Mouse (Mus musculus) kidney, adult 8-10 months (tissue): ENCODE measurements around the gene Tex26.

Experiments
- DNase-seq, 2 experiments: peaks; one replicate each; pipeline ENCODE4 v3.0.0; 2022

Gene Tex26

DNA sequence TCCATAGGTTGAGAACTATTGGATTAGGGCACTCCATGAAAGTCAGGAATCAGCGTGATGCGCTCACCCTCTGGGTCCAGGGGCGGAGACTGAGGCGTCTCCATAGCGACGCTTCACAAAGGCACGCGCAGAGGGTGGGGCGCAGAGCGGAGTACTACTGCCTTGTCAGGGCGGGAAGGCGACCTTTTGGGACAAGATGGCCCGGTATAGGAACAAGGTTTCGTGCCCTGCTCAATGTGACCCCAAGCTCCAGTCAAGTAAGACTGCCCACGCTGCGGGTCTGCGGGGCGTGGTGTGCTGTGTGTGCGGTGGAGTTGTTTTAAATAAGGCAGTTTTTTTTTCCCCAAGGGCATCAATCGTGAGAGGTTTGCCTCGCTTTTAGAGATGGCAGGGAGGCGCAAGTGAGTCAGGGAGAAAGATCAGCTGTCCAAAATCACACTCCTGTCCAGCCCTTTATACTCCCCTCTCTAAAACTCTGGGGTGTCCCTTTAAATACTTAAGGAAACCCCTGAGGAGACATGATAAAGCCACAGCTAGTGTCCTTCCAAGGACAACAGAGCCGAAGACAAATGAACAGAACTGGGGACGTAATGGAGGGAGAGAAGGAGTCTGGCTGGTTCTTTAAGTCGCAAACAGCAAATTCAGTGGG lies at the start of gene Tex26:
Gene Tex26 (plus strand): TSS at position 130 of the 649 bp plus-strand sequence.
- no peak for DNase-seq

DNA sequence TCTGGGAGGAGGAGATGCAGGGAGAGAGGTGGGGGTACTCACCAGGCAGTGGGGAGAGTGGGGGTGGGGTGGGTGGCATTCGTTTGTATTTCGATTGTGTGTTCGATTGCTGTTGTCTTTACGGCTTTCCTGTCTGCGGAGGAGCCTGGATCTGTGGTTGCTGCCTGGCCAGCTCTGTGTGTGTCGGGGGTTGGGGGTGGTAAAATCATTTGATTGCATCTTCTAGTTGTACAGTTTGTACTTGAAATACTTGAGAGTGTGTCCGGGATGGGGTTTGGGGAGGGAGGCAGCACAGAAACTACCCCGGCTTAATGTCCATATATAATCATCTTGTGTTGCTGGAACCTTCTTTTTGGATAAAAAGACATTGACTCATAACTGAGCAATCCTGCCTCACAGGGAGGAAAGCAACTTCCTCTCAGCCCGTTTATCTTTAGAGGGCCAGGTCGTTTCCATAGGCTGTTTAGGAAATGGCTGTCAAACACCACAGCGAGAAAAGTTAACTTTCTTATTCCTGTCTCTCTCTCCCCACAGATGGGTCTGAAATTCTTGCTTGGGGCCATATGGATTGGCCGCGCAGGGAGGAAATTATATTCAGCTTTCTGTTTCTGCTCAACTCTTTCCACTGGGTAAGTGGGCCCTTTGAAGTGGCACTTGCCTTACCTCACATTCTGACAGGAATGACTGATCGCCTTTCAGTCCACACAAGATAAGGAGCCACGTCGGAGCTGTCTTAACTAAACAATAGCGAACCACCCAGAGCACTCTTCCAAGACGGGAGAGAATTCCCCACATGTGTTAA lies 47.7 kb upstream of the Tex26 start:
- no peak for DNase-seq

GRCm38 (mm10) chr5:149392420-149392988 lies 47.0 kb upstream of the Tex26 start:
- no peak for DNase-seq

DNA sequence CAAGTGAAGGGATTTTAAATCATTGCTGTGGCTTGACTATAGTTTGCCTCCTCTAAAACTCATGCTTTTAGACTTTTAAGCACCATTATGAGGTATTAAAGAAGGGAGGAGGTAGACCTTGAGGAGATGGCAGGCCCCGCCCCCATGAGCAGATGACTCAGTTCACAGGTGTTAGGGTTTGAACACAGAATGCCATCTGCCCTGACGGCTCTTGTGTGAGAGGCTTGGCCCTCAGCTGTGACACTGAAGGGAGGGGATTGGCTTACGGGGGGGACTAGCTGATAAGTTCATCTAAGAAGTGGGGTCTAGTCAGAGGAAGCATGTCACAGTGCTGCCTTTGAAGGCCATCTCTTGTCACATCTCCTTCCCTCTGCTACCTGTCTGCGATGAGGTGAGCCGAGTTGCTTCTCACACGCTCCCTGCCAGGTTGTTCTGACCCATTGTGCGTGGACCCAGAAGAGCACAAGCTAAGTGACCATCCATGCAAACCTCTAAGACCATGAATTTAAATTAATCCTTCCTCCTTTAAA lies 37.9 kb upstream of the Tex26 start:
- DNase-seq: no peak

GRCm38 (mm10) chr5:149402029-149402428 lies 37.4 kb upstream of the Tex26 start:
- DNase-seq: no peak

GRCm38 (mm10) chr5:149403386-149403785 lies 36.1 kb upstream of the Tex26 start:
- DNase-seq: no peak

- no peak for DNase-seq
Observed at GRCm38 (mm10) chr5:149404710-149405109, 34.8 kb upstream of the Tex26 start.

DNA sequence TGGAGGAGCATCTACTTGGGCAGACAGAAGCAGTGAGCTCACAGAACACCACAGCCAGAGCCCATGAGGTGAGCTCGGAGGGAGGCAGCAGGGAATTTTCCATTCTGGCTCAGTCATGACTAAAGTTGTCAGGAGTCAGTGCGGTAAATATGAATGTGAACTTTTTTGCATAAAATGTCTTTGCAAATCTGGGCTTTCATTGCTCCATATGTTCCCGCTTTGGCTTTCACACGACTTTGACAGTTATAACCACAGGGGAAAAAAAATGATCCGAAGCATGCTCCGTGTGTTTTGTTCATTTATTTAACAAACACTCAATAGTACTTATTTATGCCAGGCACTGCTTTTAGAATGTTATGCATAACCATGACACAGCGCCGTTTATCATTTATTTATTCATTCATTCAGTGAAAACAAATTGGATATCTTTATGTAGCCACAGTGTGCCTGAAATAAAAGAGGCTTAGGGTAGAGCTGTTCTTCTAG lies 32.6 kb upstream of the Tex26 start:
- DNase-seq: no peak

GRCm38 (mm10) chr5:149409502-149409901 lies 30.0 kb upstream of the Tex26 start:
- DNase-seq: no peak

GRCm38 (mm10) chr5:149411509-149412193 lies 27.8 kb upstream of the Tex26 start, which contains the start of gene Medag:
TSS of gene Medag (plus strand) at chr5:149411749.
- peak in 1 of 2 experiments; percentile 11 for DNase-seq

DNA sequence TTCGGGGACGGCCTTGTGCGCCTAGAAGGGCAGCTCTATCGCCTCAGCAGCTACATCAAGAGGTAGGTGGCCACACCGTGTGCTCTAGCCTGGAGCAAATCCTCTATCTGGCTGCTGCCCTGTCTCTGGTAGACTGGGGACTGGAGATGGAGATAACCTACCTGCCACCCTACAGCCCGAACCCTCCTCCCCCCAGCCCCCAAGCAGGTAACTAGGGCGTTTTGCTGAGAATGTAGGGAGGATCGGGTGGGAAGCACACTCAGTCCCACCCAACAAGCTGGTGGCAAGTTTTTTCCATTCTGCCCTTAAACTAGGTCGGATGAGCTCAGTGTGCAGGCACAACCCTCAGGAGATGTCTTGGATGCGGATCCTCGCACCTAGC lies 27.3 kb upstream of the Tex26 start:
- no peak for DNase-seq

DNA sequence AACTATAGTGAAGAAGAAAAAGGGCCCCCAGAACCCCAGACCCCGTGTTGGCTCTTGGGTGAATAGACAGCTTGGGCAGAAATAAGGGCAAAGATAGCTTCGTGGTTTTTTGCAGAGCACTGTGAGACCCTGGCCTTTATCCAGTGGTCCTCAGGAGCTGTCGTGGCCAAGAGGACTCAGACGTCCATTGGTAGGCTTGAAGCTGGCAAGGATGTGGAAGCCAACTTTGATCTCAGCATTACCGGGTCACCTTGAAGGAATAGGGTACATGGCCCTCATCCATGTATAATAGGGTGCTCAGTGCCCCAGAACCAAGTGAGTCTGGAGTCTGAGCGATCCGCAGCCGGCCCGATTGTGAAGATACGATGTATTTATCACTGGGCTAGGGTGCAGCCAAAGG lies 26.8 kb upstream of the Tex26 start:
- DNase-seq: no peak

GRCm38 (mm10) chr5:149414369-149415167 lies 24.9 kb upstream of the Tex26 start:
- DNase-seq: no peak

GRCm38 (mm10) chr5:149417381-149417780 lies 22.1 kb upstream of the Tex26 start:
- DNase-seq: no peak

DNA sequence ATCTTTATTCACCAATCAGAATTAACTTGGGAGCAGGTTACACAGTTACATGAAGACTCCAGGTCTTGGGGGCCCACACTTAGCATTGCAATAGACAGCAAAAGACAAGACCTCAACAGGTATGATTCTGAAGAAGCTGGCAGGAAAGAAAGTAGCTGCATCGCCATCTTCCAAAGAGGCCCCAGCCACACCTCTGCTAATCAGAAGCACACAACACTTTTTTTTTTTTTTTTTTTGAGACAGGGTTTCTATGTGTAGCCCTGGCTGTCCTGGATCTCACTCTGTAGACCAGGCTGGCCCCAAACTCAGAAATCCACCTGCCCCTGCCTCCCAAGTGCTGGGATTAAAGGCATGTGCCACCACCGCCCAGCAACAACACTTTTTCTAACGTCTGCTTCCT lies 12.9 kb upstream of the Tex26 start:
- DNase-seq: no peak

DNA sequence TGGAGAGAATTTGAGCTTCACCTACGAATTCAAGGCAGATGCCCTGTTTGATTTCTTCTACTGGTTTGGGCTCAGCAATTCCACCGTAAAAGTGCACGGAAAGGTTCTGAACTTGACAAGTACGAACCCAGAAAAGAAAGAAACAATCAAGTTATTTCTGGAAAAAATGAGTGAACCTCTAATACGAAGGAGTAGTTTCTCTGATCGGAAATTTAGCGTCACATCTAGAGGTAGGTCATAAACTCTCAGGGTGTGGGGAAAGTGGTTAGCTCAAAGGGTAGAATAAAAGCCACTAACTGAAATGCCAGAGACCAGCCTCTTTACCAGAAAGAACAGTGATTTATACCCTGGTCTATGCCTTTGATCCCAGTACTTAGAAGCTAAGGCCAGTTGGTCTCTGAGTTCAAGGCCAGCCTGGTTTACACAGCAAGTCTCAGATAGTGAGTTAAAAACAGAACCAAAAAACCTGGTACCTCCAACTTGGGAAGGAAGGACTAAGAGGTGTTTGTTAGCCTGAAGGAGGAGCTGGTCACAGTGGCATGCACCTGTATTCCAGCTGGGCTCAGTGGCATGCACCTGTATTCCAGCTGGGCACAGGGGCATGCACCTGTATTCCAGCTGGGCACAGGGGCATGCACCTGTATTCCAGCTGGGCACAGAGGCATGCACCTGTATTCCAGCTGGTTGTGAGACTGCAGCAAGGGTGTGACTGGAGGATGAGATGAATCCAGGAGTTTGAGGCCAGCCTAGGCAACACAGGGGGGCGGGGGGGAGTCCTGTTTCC lies 12.0 kb upstream of the Tex26 start:
- no peak for DNase-seq

- DNase-seq: no peak
Observed at GRCm38 (mm10) chr5:149428347-149428746, 11.1 kb upstream of the Tex26 start.

DNA sequence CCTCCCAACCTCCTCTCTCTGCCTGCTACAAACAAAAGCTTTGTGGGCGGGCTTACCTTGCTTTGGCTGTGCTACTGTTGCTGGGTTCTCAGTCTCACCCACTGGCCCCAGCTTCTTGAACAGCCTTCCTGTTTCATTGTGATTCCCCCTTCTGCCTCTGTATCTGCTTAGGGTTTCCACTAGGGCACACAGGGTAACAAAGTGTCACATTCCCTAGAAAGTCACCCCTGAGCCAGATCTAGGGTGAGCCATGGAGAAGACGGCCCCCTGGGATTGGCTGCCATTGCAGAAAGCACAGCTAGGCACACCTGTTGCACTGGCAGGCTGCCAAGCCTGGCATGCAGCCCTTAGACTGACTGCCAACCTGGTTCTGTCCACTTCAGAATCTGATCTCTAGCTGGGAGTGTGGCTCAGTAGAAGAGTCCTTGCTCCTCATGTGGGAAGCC lies 10.6 kb upstream of the Tex26 start:
- peak; percentile 71 to 76 for DNase-seq

- no peak for DNase-seq
Observed at GRCm38 (mm10) chr5:149429541-149429940, 9.9 kb upstream of the Tex26 start.

GRCm38 (mm10) chr5:149430943-149431342 lies 8.5 kb upstream of the Tex26 start:
- DNase-seq: no peak

DNA sequence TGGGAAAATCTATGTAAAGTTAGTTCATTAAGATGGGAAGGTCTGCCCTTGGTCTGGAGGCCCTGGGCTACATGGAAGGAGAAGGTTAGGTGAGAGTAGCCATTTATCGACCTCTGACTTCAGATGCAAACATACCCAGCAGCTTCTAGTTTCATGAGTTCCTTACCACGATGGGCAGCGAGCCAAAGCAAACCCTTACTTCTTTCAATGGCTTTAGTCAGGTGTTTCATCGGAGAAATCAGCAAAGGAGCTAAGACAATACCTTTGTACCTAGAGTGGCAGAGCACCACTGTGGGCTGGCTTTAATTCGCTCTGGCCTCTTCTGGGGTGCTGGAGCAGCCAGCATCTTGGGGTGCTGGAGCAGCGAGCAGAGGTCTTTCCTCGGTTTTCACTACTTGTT lies 5.8 kb upstream of the Tex26 start:
- DNase-seq: no peak
